Mouse (Mus musculus): ENCODE data around the gene Hs3st2.

DNA sequence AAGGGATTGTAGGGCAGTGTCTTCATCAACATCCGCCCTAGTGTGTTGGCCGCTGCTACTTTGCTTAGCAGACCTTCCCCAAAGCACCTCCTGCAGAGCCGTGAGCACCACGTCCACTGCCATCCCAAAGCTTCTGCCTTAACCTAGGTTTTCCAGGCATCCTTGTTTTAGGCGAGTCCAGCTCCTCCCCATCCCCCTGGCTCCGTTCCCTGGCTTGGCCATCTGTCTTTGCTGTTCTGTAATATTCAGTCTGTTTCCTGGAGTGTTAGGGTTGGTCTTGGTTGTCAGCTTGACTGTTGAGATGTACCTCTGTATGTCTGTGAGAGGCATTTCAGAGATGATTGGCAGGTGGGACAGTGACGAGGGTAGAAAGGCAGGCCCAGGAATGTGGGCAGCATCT lies 142.7 kb downstream of the Hs3st2 start:
- TF ChIP-seq EP300 (IDR thresholded peaks at IDR 0.05) (no peak), CTCF (IDR thresholded peaks at IDR 0.05) (no peak)

All from lung, postnatal 0 days (tissue).